Mouse (Mus musculus) lung, postnatal 14 days (tissue): ENCODE measurements around the gene Fbln2.

Experiments used
- DNase-seq: peaks from one replicate; pipeline ENCODE4 v3.0.0; 2021

Gene Fbln2

GRCm38 (mm10) chr6:91283031-91283430, 70.8 kb downstream of the Fbln2 start:
- DNase-seq, result no peak

- DNase-seq, result no peak
Measured at GRCm38 (mm10) chr6:91284521-91285449, 72.5 kb downstream of the Fbln2 start.

- DNase-seq, result peak; percentile 82
Measured at GRCm38 (mm10) chr6:91285450-91285790, 73.2 kb downstream of the Fbln2 start.

GRCm38 (mm10) chr6:91285814-91286545, 73.7 kb downstream of the Fbln2 start:
- no peak for DNase-seq

- DNase-seq, result peak; percentile 83
Measured at GRCm38 (mm10) chr6:91286624-91287023, 74.4 kb downstream of the Fbln2 start.

- no peak for DNase-seq
Measured at GRCm38 (mm10) chr6:91287148-91287547, 74.9 kb downstream of the Fbln2 start.

GRCm38 (mm10) chr6:91287636-91288035, 75.4 kb downstream of the Fbln2 start:
- DNase-seq, result no peak

GRCm38 (mm10) chr6:91288251-91288785, 76.1 kb downstream of the Fbln2 start:
- DNase-seq, result no peak

GRCm38 (mm10) chr6:91288961-91289360, 76.7 kb downstream of the Fbln2 start:
- no peak for DNase-seq

- no peak for DNase-seq
Measured at GRCm38 (mm10) chr6:91290937-91291336, 78.7 kb downstream of the Fbln2 start.

- no peak for DNase-seq
Measured at GRCm38 (mm10) chr6:91295431-91295830, 83.2 kb downstream of the Fbln2 start.

GRCm38 (mm10) chr6:91298828-91299227, 86.6 kb downstream of the Fbln2 start:
- DNase-seq, result no peak

- DNase-seq, result no peak
Measured at GRCm38 (mm10) chr6:91300079-91300478, 87.8 kb downstream of the Fbln2 start.

- DNase-seq, result peak; percentile 69
Measured at GRCm38 (mm10) chr6:91301839-91302238, 89.6 kb downstream of the Fbln2 start.

GRCm38 (mm10) chr6:91302337-91302736, 90.1 kb downstream of the Fbln2 start:
- no peak for DNase-seq

GRCm38 (mm10) chr6:91304172-91304571, 91.9 kb downstream of the Fbln2 start:
- no peak for DNase-seq

GRCm38 (mm10) chr6:91307972-91308371, 95.7 kb downstream of the Fbln2 start:
- DNase-seq, result peak; percentile 73

GRCm38 (mm10) chr6:91311204-91311603, 98.9 kb downstream of the Fbln2 start:
- DNase-seq, result no peak

- no peak for DNase-seq
Measured at GRCm38 (mm10) chr6:91312491-91312890, 100.2 kb downstream of the Fbln2 start.
